Mouse (Mus musculus) olfactory bulb, adult 2 months (tissue): Measurements from ENCODE around the gene B3gnt7.

ENCODE experiments used
- CTCF ChIP-seq: fragments of 200-500 bp; IDR thresholded peaks from 2 replicates; pipeline ENCODE4 v1.5.1; 2012; ENCODE audit warnings: low read depth, mild to moderate bottlenecking, low read length, moderate library complexity; ENCODE audit not compliant: insufficient read depth
- POLR2A ChIP-seq: fragments of 200-500 bp; IDR thresholded peaks from 2 replicates; pipeline ENCODE4 v1.6.1; 2012; ENCODE audit warnings: mild to moderate bottlenecking, low read depth, low read length, moderate library complexity; ENCODE audit not compliant: insufficient read depth

DNA sequence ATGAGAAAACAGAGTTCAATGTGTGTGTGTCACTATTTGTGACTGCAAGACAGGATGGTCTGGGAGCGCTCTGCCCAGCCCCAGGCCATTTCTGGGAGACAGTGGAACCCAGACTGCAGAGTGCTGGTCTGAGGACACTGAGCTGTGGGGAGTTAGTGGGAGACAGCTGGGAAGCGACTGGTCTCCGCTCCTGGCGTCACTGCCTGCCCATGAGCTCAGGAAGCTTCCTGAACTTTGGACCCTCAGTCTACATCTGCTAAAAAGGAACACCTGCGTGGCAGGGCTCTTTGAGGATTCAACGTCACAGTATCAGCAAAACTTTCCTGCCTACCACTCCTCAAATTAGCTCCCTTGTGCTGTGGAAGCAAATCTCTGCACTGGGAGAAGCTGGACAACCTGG, 30.9 kb upstream of the B3gnt7 start:
- TF ChIP-seq POLR2A: no peak
- TF ChIP-seq CTCF: no peak
